Mouse (Mus musculus) thymus, postnatal 25 days (tissue): Measurements from ENCODE around the gene Olfr301.

Source experiments
- DNase-seq: peaks from one replicate; pipeline ENCODE4 v3.0.0; 2022

Olfr301 gene

GRCm38 (mm10) chr7:86403546-86403945 is at the start of gene Olfr301:
Gene Olfr301, plus strand, starts transcription at chr7:86403846.
- no peak for DNase-seq

DNA sequence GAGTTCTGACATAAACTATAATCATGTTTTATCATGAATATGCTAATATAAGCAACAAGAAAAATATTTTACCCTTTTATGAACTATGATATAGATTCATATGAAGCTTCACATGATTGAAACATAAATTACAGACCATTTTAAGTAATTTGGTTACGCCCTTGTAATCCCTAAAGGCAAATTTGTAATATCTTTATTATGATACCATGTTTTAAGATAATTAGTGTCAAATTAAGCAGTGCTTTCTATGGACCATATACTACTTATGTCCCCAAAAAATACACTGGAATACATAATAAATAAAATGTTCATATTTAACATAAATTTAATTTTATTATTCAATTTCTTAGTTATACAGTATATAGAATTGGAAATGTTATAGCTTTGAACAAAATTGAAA is 36.8 kb upstream of the Olfr301 start, which contains the start of gene Olfr305:
Olfr305 (minus strand) TSS at position 101 of the 400 bp plus-strand sequence.
- no peak for DNase-seq

GRCm38 (mm10) chr7:86385769-86386168 is 17.9 kb upstream of the Olfr301 start:
- no peak for DNase-seq

GRCm38 (mm10) chr7:86386558-86386957 is 17.1 kb upstream of the Olfr301 start, which contains the start of gene Olfr304:
Gene Olfr304, minus strand, starts transcription at chr7:86386658.
- DNase-seq = no peak

GRCm38 (mm10) chr7:86397689-86398088 is 6.0 kb upstream of the Olfr301 start, which contains the start of gene Olfr303:
Gene Olfr303, minus strand, starts transcription at chr7:86397789.
- no peak for DNase-seq

- no peak for DNase-seq
Observed at GRCm38 (mm10) chr7:86459621-86460020, 56.0 kb downstream of the Olfr301 start, which contains the start of gene Olfr299. Gene Olfr299, plus strand, starts transcription at chr7:86459921.
